Mouse (Mus musculus): ENCODE measurements around the gene Sbk2.

Sbk2 gene

GRCm38 (mm10) chr7:4964272-4964671 lies at the start of gene Sbk2:
Sbk2 (minus strand) TSS chr7:4964406.
- DNase-seq (ENCODE audit: low read depth, low spot score), result peak; percentile 93

GRCm38 (mm10) chr7:5012681-5013513 lies 48.7 kb upstream of the Sbk2 start:
- peak; percentile 93 for DNase-seq (ENCODE audit: low read depth, low spot score)

DNA sequence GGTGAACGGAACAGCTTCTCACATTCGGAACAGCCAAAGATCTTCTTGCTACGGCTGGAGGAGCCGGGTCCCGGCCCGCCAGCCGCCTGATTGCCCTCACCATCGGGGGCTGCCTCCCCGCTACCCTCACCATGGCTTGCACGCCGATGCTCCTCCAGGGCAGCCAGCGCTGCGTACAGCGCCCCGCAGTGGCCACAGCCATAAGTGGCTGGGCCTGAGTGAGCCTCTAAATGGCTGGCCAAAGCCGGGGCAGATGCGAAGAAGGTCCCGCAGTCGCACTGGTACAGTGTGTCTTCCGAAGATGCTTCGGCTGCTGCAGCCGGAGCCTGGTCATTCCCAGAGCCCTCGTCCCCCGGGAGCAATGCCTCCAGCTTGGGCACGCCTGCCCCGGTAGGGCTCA lies 44.0 kb upstream of the Sbk2 start:
- peak; percentile 90 for DNase-seq (ENCODE audit: low read depth, low spot score)

DNA sequence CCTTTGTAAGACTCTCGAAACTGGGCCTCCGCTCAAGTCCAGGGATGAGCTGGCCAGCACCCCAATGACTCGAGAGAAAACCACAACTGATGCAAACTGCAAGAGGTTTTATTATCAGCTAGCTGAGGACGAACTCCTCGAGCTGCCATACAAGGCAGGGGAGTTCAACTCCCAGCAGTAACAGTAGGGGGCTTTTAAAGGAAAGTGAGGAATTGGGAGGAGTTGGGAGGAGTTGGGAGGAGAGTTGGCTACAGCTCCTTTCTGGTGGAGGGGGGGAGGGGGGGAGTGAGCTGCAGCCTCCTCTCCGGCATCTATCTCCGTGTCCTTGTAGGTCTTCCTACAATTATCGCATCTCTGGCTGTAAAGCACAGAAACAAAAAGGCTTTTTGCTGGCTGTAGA lies 38.7 kb upstream of the Sbk2 start:
- peak; percentile 58 for DNase-seq (ENCODE audit: low read depth, low spot score)

DNA sequence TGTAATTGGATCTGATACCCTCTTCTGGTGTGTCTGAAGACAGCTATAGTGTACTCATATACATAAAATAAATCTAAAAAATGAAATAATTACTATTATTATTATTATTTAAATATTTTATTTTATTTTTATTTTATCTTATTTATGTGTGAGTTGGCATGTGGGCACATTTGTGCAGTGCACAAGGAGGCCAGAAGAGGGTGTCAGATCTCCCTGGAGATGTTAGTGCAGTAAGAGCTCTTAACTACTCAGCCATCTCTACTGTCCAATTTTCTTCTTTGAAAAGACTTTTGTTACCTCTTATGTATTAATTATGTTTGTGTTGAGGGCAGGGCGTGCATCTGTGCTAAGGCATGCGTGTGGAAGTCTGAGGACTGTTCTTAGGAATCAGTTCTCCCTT lies 35.7 kb upstream of the Sbk2 start:
- DNase-seq (ENCODE audit: low read depth, low spot score), result no peak

DNA sequence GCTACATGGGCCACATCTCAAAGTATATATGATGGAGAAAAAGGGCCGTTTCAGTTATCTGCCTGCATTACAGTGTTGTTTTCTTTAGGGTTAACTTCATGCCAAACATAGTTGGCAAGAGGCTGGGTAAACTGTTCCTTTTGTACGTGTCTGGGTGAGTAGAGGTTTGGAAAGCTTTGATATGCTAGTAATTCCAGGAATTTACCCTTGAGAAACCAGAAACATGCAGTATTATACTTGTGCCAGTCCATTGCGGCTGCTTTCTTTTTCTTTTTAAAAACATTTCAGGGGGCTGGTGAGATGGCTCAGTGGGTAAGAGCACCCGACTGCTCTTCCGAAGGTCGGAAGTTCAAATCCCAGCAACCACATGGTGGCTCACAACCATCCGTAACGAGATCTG lies 32.7 kb upstream of the Sbk2 start:
- no peak for DNase-seq (ENCODE audit: low read depth, low spot score)

DNA sequence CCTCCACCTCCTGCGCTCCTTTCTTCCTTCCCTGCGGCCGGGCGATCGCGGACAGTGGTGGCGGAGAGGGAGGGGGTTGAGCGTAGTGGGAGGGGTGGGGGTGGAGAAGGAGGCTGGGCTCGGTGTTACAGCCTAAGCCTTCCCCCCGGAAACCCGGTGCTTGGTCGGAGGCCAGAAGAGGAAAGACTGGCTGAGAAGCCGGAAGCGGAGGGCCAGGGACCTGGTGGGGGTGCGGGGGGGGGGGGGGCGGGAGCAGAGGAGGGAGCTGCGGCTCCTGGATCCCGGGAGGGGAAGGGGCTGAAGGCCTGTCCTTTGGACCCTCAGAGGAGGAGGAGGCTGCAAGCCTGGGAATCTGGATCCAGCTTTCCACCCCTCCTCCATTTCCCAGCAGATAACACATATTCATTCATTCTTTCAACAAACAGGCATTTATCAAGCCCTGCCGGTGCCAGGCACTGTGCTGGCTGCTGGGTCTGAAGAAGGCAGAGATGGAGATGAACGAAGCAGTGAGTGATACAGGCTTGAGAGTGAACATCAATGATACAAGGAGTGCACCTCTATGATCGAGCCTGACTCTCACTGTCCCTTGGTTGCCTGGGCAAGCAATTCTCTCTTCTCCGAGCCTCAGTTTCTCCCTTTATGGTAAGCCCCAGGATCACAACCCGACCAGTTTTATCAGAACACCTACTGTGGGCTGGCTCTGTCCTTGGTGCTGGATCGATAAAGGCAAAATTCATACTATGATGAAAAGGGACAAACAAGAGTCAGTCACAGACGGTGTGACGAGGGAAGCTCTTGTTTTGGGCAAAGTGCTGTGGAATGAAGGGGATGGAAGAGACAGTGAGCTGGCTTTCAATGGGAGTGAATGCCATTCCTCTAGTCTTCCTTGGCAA lies 32.0 kb upstream of the Sbk2 start, which contains the start of gene Zfp579:
Gene Zfp579 (minus strand): TSS at position 156 of the 893 bp plus-strand sequence.
- DNase-seq (ENCODE audit: low read depth, low spot score), result peak; percentile 90

- no peak for DNase-seq (ENCODE audit: low read depth, low spot score)
These were observed 31.2 kb upstream of the Sbk2 start for GRCm38 (mm10) chr7:4995268-4996002.

- no peak for DNase-seq (ENCODE audit: low read depth, low spot score)
These were observed 30.0 kb upstream of the Sbk2 start for GRCm38 (mm10) chr7:4993999-4994788.

DNA sequence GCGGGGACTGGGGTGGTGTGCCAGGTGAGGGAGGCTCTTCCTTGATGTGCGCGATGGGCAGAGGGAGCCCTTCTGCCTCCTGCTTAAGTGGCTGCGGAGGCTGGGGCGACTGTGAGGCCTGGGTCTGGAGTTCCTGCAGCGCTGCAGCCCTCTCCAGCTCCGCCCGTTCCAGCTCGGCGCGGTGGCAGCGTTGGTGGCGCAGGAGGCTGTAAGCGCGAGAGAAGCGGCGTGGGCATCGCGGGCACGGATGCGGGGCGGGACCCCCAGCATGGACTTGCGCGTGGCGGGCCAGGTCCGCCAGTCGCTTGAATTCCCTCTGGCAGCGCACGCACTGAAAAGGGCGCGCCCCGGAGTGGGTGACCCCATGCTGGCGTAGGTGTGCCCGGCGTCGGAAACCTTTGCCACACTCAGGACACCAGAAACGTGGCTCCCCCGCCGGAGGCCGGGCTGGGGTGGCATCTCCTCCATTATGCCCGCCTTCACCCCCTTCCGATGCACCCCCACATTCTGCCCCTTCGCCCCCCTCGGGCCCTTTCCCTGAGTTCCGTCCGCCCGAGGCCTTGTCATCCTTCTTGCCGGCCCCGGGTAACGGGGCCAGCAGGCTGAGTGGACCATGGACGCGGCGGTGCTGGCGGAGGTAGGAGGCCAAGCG lies 29.3 kb upstream of the Sbk2 start:
- DNase-seq (ENCODE audit: low read depth, low spot score), result peak; percentile 43

DNA sequence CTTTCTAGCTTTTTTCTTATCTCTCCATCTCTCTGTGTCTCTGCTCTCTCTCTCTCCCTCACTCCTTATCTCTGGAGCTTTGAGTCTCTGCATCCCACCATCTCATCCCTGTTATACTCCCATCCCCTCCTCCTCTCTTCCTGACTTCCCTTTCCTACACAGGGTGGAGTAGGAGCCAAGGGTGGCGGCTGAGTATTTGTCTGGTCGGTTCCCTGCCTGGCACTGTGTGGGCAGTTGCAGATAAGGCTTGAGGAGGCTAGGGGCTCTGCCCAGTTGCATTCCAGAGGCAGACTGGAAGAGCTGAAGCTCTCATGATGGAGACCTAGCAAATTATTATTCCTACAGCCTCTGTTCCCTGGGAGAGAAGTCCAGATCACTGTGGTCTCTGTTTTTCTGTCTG lies 24.0 kb upstream of the Sbk2 start:
- no peak for DNase-seq (ENCODE audit: low read depth, low spot score)

DNA sequence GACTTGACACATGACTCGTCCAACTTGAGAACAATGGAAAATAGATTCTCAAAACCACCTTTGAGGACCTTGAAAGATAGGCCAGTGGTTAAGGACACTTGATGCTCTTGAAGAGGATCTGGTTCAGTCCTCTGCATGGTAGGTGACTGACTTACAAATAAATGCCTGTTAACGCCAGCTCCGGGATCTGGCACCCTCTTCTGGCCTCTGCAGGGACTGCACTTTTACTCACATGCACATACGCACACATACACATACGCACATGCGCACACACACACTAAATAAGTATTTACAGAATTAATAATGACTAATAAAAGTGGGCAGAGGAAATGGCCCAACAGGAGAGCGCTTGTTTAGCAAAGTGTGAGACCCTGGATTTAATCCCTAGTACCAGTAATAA lies 12.6 kb upstream of the Sbk2 start:
- DNase-seq (ENCODE audit: low read depth, low spot score), result peak; percentile 80

DNA sequence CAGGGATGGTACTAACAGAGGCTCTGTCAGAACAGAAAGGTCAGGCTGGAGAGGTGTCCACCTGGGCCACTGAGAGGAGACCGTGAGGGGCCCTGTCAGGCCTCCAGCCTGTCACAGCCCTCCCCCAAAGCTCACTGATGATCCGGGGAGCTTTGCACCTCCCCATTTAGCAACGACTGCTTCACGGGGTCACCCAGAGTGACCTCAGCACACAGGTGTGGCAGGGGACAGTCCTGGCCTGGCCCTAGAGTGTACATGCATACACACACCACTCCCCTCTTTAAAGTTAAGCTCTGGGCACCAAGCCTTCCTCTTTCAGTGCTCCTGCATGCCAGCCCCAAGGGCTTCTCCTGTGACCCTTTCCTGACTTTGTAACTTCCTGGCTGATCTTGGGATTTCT lies 11.2 kb upstream of the Sbk2 start:
- no peak for DNase-seq (ENCODE audit: low read depth, low spot score)

DNA sequence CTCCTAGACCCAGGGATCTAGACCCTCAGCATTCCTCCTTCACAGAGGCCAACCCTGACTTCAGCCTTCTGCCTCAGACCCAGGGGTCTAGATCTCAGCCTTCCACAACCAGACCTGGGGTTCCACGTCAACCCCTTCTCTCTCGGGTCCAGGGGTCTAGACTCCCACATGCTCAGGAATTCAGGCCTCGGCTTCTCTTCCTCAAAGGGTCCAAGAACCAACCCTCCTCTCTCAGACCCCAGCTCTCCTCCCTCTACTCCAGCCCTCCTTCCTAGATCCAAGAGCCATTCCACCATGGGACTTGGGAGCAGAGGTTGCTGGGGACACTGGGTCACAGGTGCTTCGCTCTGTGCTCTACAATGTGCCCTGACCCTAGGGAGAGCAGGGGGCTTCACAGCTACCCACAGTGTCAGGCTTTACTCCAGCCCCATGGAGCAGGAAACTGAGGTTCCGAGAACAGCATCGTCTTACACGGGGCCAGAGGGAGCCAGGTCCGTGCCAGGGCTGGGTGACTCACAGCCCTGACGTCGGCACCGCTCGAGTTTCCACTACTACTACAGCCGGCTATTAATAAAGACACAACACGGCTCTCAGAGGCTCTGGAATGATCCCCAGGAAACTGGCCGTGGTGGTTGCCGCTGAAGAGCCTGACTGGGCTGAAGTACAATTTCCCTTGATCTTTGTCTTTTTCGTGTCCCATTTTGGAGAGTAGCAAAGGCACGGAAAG lies 8.3 kb upstream of the Sbk2 start:
- DNase-seq (ENCODE audit: low read depth, low spot score), result no peak

DNA sequence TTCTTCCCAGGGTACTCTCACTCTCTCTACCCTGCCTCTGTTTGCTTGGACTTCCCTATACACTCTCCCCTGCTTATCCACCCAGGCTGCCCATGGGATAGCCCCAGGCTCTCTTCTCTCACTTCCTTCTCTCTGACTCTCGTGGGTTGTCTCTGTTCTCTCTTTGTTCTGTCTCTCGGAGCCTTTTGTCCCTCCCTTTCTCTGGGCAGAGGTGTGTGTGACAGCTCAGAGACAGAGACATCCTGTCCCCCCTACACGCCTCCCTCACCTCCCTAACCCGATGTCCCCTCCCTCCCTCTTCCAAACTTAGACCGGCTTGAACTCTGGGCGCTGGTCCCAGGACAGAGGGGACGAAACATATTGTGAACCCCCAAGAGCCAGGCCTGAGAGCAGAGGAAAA lies 7.5 kb upstream of the Sbk2 start:
- no peak for DNase-seq (ENCODE audit: low read depth, low spot score)

DNA sequence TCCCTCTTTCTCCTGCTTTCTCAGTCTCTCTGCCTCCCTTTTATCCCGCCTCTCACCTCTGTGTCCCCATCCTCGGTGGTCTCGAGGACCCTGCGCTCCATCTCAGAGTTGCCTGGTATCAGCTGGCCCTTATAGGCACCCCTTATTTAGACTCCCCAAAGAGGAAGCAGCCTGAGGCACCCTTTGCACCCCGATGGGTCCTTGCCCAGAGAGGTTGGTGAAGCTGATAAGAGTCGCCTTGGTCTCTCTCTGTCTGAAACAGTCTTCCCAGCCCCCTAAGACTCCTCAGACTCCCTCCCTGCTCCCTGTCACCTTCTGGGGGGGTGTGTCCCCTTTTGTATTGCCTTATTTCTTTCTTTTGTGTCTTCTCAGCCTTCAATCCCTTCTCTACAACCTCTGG lies 6.9 kb upstream of the Sbk2 start, which contains the start of gene Sbk3:
Gene Sbk3 (minus strand): TSS at position 101 of the 400 bp plus-strand sequence.
- no peak for DNase-seq (ENCODE audit: low read depth, low spot score)

- no peak for DNase-seq (ENCODE audit: low read depth, low spot score)
These were observed 782 bp upstream of the Sbk2 start for GRCm38 (mm10) chr7:4964988-4965387.

DNA sequence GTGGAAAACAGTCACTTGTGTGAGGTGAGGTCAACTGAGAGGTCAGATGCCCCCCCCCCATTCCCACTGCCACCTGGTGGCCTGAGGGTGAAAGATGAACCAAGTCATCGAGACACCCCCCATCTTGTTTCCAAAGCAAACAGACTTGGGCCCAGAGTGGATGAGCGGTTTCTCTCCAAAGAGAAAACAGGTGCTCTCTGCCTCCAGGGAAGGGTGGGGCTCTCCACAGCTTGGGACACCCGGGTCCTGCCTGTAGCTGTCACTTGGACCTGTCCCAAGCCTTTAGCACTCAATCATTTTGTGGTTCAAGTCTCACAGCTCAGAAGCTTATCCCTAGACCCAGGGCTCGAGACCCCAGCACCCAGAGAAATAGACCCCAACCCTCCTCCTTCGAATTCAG lies 679 bp downstream of the Sbk2 start:
- peak; percentile 23 for DNase-seq (ENCODE audit: low read depth, low spot score)

- DNase-seq (ENCODE audit: low read depth, low spot score), result no peak
These were observed 6.8 kb downstream of the Sbk2 start for GRCm38 (mm10) chr7:4957361-4957760.

Data from ZHBTc4 (cell line).